Mouse (Mus musculus) embryonic facial prominence, embryonic 14.5 days (tissue): ENCODE measurements at regions not wholly inside any gene's neighbourhood (a gene's known extent, or its start where the extent isn't known, plus 50 kb on each side); places are given as distances from the start of the nearest gene placed in this dataset.

Experiments
- ATAC-seq: fragments of 200-750 bp; cut with Nextera tagmentation; 2 replicates; pipeline ENCODE4 v1.8.0; 2017; ENCODE audit warnings: low read depth, moderate number of reproducible peaks, moderate TSS enrichment
- DNase-seq: peaks from one replicate; pipeline ENCODE4 v3.0.0-alpha.2; 2015; ENCODE audit warnings: low spot score
- H3K27ac ChIP-seq: fragments of 300-500 bp; sonication (generic); replicated peaks from 2 replicates; pipeline ENCODE4 v1.5.1; 2014; ENCODE audit warnings: low read depth, mild to moderate bottlenecking, low read length, moderate library complexity
- H3K27me3 ChIP-seq: fragments of 300-500 bp; sonication (generic); replicated peaks from 2 replicates; pipeline ENCODE4 v1.6.1; 2014; ENCODE audit warnings: low read length; ENCODE audit not compliant: control insufficient read depth, insufficient read depth
- H3K36me3 ChIP-seq: fragments of 300-500 bp; sonication (generic); 2 replicates; pipeline ENCODE4 v1.6.1; 2014; ENCODE audit warnings: low read length, mixed read lengths; ENCODE audit not compliant: control insufficient read depth, insufficient read depth
- H3K4me1 ChIP-seq: fragments of 300-500 bp; sonication (generic); 2 replicates; pipeline ENCODE4 v1.6.1; 2014; ENCODE audit warnings: antibody characterized with exemption, low read length; ENCODE audit not compliant: control insufficient read depth, insufficient read depth
- H3K4me2 ChIP-seq: fragments of 300-500 bp; sonication (generic); 2 replicates; pipeline ENCODE4 v1.6.1; 2014; ENCODE audit warnings: low read depth, mild to moderate bottlenecking, low read length, moderate library complexity, mixed read lengths
- H3K4me3 ChIP-seq: fragments of 300-500 bp; sonication (generic); 2 replicates; pipeline ENCODE4 v1.5.1; 2014; ENCODE audit warnings: low read depth, mild to moderate bottlenecking, low read length
- H3K9ac ChIP-seq: fragments of 300-500 bp; sonication (generic); 2 replicates; pipeline ENCODE4 v1.6.1; 2014; ENCODE audit warnings: low read depth, mild to moderate bottlenecking, low read length, moderate library complexity, mixed read lengths
- H3K9me3 ChIP-seq: fragments of 300-500 bp; sonication (generic); 2 replicates; pipeline ENCODE4 v1.6.1; 2016; ENCODE audit warnings: low read length; ENCODE audit not compliant: control insufficient read depth
- WGBS: fragments of 180-500 bp; shearing (Covaris S2); extraction: QIAGEN DNeasy Blood & Tissue Kit; methylation state at CpG from one replicate; pipeline ENCODE4 v1.1.7; 2014; 5-methylcytosine and 5-hydroxymethylcytosine counted together

DNA sequence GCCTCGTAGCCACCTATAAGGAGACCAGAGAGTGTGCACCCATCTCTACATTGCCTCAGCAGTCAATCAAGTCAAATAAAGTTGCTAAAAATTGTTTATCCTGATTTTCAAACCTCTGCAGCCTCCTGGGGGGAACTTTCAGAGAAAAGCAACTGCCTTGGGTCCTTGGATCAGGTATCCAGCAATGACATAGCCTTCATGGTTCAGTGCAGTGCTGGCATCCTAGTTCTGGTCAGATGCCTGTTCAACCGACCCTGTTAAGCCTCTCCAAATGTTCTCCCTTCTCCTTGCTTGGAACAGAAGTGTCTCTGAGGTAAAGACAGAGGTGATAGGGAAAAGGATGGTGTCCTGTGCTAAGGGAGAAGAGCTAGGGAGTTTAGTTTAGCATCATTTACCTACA, 64.7 kb upstream of the Ppm1h start:
- 69% methylated on average over 2 of the region's 2 CpGs for WGBS
- DNase-seq: no peak
- H3K4me1 ChIP-seq: no peaks in the 10 kb centered on the region
- H3K36me3 ChIP-seq: no peaks in the 10 kb centered on the region
- H3K27me3 ChIP-seq: no peaks in the 10 kb centered on the region
- no peak overlapping the region for H3K27ac ChIP-seq
- no peak overlapping the region for H3K9ac ChIP-seq
- no peak overlapping the region for H3K4me2 ChIP-seq
- no peaks in the 10 kb centered on the region for H3K9me3 ChIP-seq
- no peak for ATAC-seq
- no peak overlapping the region for H3K4me3 ChIP-seq

GRCm38 (mm10) chr10:122614720-122615119, 63.8 kb upstream of the Ppm1h start:
- no peak overlapping the region for H3K4me2 ChIP-seq
- no peaks in the 10 kb centered on the region for H3K27me3 ChIP-seq
- no peak overlapping the region for H3K27ac ChIP-seq
- no peak overlapping the region for H3K4me3 ChIP-seq
- H3K9me3 ChIP-seq: no peaks in the 10 kb centered on the region
- H3K4me1 ChIP-seq: no peaks in the 10 kb centered on the region
- H3K9ac ChIP-seq: no peak overlapping the region
- H3K36me3 ChIP-seq: no peaks in the 10 kb centered on the region
- 51% methylated on average over 3 of the region's 3 CpGs for WGBS
- no peak for ATAC-seq
- DNase-seq: peak; percentile 45

DNA sequence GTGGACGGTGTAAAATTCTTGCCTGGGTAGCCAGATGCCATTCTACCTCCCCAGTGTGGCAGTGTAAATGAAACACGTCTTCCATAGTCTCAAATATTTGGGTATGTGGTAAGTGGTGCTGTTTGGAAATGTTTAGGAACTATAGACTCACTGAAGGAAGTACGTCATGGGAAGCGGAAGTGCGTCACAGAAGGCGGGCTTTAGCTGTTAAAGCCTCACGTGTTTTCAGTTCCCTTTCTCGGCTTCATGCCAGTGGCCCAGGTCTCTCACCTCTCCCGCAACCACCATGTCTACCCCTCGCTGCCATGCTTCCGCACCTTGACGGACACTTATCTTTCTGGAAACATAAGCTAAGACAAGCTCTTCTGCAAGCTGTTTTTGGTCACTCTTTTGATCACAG, 62.9 kb upstream of the Ppm1h start:
- Histone ChIP-seq H3K36me3 (no peaks in the 10 kb centered on the region), H3K27ac (no peak overlapping the region), H3K4me3 (no peak overlapping the region), H3K27me3 (no peaks in the 10 kb centered on the region), H3K4me2 (no peak overlapping the region), H3K9ac (no peak overlapping the region), H3K4me1 (no peaks in the 10 kb centered on the region), H3K9me3 (no peaks in the 10 kb centered on the region)
- 91% methylated on average over 12 of the region's 12 CpGs for WGBS
- ATAC-seq (no peak), DNase-seq (no peak)

DNA sequence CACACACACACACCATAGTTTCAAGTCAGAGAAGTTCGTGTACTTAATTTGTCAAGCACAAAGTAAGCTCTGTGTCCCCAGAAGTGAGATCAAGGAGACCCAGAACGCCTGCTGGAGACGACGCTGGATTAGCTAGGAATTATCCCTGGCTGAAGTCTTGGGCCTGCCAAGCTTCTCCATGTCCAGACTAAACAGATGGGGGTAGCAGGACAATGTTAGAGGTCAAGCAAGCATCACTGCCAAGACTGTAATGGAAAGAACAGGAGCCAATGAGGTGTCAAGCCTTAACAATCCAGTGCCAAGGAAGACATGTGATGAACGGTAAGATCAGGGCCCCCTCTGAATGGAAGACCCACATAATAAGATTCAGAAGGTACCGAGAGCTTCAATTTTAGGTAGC, 62.2 kb upstream of the Ppm1h start:
- Histone ChIP-seq H3K9ac (no peak overlapping the region), H3K27ac (no peak overlapping the region), H3K4me1 (no peaks in the 10 kb centered on the region), H3K4me3 (no peak overlapping the region), H3K36me3 (no peaks in the 10 kb centered on the region), H3K4me2 (no peak overlapping the region), H3K27me3 (no peaks in the 10 kb centered on the region), H3K9me3 (no peaks in the 10 kb centered on the region)
- WGBS: 69% methylated on average over 6 of the region's 6 CpGs
- ATAC-seq (no peak), DNase-seq (no peak)

DNA sequence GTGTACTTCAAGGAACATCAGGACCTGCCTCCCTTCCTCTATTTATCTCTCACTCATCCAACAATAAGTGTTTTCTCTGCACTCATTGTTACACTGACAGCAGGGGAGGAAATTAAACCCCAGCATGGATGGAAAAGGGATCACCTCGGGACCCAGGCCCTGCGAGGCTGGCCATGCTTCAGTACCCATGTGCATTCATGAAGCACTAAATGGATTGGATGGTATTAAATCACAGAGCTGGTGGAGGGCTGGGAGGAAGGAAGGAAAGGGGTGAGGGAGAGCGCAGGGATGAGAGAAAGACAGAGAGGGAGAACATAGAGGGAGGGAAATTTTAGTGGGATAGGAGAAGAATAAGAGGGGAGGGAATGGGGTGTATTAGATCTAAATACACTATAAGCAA, 59.7 kb upstream of the Ppm1h start:
- Histone ChIP-seq H3K36me3 (no peaks in the 10 kb centered on the region), H3K4me1 (no peaks in the 10 kb centered on the region), H3K4me2 (no peak overlapping the region), H3K9me3 (0 out of 2 replicates have a peak, but pooled peaks cover 4% of the 10 kb centered on the region), H3K4me3 (no peak overlapping the region), H3K27ac (no peak overlapping the region), H3K9ac (no peak overlapping the region), H3K27me3 (no peaks in the 10 kb centered on the region)
- DNase-seq: peak; percentile 27
- peak; percentile 85 for ATAC-seq
- 57% methylated on average over 3 of the region's 3 CpGs for WGBS

GRCm38 (mm10) chr10:122619406-122620116, 59.0 kb upstream of the Ppm1h start:
- H3K27ac ChIP-seq: no peak overlapping the region
- no peaks in the 10 kb centered on the region for H3K36me3 ChIP-seq
- no peak overlapping the region for H3K9ac ChIP-seq
- H3K27me3 ChIP-seq: no peaks in the 10 kb centered on the region
- 0 out of 2 replicates have a peak, but pooled peaks cover 4% of the 10 kb centered on the region for H3K9me3 ChIP-seq
- ATAC-seq: peak; percentile 67
- H3K4me1 ChIP-seq: no peaks in the 10 kb centered on the region
- 59% methylated on average over 16 of the region's 16 CpGs for WGBS
- DNase-seq: peak; percentile 23
- no peak overlapping the region for H3K4me2 ChIP-seq
- H3K4me3 ChIP-seq: no peak overlapping the region
